Mouse (Mus musculus) limb, embryonic 11.5 days (tissue): ENCODE data around the gene Prss47. TPM values are rescaled to one million over a fixed set of nuclear protein-coding genes. Genes with fewer than 3 reads are reported as not detected.

Source experiments
- ATAC-seq: fragments of 200-750 bp; cut with Nextera tagmentation; 2 replicates; pipeline ENCODE4 v1.8.0; 2017; ENCODE audit warnings: low read depth; ENCODE audit not compliant: insufficient number of reproducible peaks, low FRiP score, low TSS enrichment
- DNase-seq: peaks from one replicate; pipeline ENCODE4 v3.0.0-alpha.2; 2015; ENCODE audit warnings: low spot score
- H3K27ac ChIP-seq: fragments of 300-500 bp; sonication (generic); replicated peaks from 2 replicates; pipeline ENCODE4 v1.5.1; 2014; ENCODE audit warnings: low read depth, mild to moderate bottlenecking, low read length
- H3K27me3 ChIP-seq: fragments of 300-500 bp; sonication (generic); 2 replicates; pipeline ENCODE4 v1.6.1; 2014; ENCODE audit warnings: mild to moderate bottlenecking, low read length, mixed read lengths; ENCODE audit not compliant: control insufficient read depth, insufficient read depth
- H3K36me3 ChIP-seq: fragments of 300-500 bp; sonication (generic); 2 replicates; pipeline ENCODE4 v1.6.1; 2014; ENCODE audit warnings: mild to moderate bottlenecking, low read length, moderate library complexity, mixed read lengths; ENCODE audit not compliant: control insufficient read depth, insufficient read depth
- H3K4me1 ChIP-seq: fragments of 300-500 bp; sonication (generic); 2 replicates; pipeline ENCODE4 v1.6.1; 2014; ENCODE audit warnings: low read length, mixed read lengths; ENCODE audit not compliant: control insufficient read depth, insufficient read depth
- H3K4me2 ChIP-seq: fragments of 300-500 bp; sonication (generic); 2 replicates; pipeline ENCODE4 v1.6.1; 2014; ENCODE audit warnings: low read depth, mild to moderate bottlenecking, moderate library complexity; ENCODE audit not compliant: severe bottlenecking
- H3K4me3 ChIP-seq: fragments of 300-500 bp; sonication (generic); 2 replicates; pipeline ENCODE4 v1.5.1; 2014; ENCODE audit warnings: low read depth, low read length
- H3K9ac ChIP-seq: fragments of 300-500 bp; sonication (generic); 2 replicates; pipeline ENCODE4 v1.6.1; 2014; ENCODE audit warnings: mild to moderate bottlenecking, low read length
- H3K9me3 ChIP-seq: fragments of 300-500 bp; sonication (generic); 2 replicates; pipeline ENCODE4 v1.6.1; 2016; ENCODE audit warnings: low read length; ENCODE audit not compliant: control insufficient read depth
- WGBS: fragments of 180-500 bp; shearing (Covaris S2); extraction: QIAGEN DNeasy Blood & Tissue Kit; methylation state at CpG from one replicate; pipeline ENCODE4 v1.1.7; 2014; 5-methylcytosine and 5-hydroxymethylcytosine counted together
- polyA plus RNA-seq: library from polyadenylated mRNA; unstranded; fragments of >200 nt; fragmentation: Nextera tagmentation; extraction: Ambion mirVana; gene quantifications from 2 replicates; pipeline ENCODE4 v1.2.1, GENCODE M21; 2014

Gene Prss47
- not detected in 2 replicates for polyA plus RNA-seq

DNA sequence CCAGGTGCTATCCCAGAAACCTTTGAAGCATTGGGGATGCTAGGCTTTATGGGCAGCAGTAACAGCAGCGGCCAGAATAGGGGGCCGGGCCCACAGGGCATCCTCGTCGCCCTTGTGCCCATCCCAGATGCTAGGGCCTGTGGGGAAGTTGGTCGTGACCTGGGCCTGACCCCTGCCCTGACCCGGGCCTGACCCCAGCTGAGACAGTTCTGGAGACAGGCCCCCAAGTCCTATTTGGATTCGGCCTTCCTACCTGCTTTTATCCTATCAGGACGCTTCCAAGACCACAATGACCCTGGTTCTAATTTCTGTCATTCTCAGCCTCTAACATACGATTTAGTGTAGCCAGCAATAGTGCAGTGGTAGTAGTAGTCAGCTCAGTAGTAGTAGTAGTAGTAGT is at the start of gene Prss47:
Gene Prss47, minus strand, starts transcription at position 101 of the 400 bp plus-strand sequence.
- Histone ChIP-seq H3K36me3 (no peaks in the 10 kb centered on the region), H3K9me3 (no peaks in the 10 kb centered on the region), H3K27me3 (no peaks in the 10 kb centered on the region), H3K4me3 (no peak within 1 kb of the TSS), H3K27ac (no peak within 1 kb of the TSS), H3K9ac (no peak within 1 kb of the TSS), H3K4me1 (no peaks in the 10 kb centered on the region), H3K4me2 (no peak within 1 kb of the TSS)
- 85% methylated on average over 9 of the region's 9 CpGs for WGBS
- no peak for DNase-seq
- no peak for ATAC-seq

DNA sequence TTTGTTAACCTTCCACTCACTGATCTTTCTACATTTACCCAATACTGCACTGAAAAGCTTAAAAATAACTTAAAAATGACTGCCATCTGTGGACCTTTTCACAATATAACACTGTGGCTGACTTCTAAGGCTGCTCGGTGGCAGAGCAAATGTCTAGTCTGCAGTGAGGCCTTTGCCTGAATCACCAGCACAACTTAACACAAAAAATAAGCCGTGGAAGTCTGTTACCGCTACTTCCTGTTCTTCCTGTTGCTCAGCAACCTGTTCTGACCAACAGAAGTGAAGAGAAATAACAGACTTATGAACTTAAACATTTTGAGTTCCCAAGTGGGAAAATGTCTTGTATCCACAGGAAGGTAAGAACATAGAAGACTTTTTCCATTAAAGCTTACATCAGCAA is 48.7 kb upstream of the Prss47 start:
- no peak overlapping the region for H3K4me2 ChIP-seq
- no peaks in the 10 kb centered on the region for H3K36me3 ChIP-seq
- H3K4me3 ChIP-seq, result no peak overlapping the region
- WGBS, result 94% methylated on average over 3 of the region's 3 CpGs
- DNase-seq (no peak), ATAC-seq (no peak)
- H3K27ac ChIP-seq, result no peak overlapping the region
- H3K9ac ChIP-seq, result no peak overlapping the region
- H3K27me3 ChIP-seq, result no peaks in the 10 kb centered on the region
- no peaks in the 10 kb centered on the region for H3K9me3 ChIP-seq
- H3K4me1 ChIP-seq, result no peaks in the 10 kb centered on the region

- WGBS, result 95% methylated on average over 9 of the region's 9 CpGs
- Histone ChIP-seq H3K9ac (no peak overlapping the region), H3K27ac (no peak overlapping the region), H3K9me3 (no peaks in the 10 kb centered on the region), H3K36me3 (no peaks in the 10 kb centered on the region), H3K27me3 (no peaks in the 10 kb centered on the region), H3K4me2 (no peak overlapping the region), H3K4me3 (no peak overlapping the region), H3K4me1 (no peaks in the 10 kb centered on the region)
- ATAC-seq (no peak), DNase-seq (no peak)
These were observed 48.1 kb upstream of the Prss47 start for GRCm38 (mm10) chr13:65100678-65101077.

- H3K9me3 ChIP-seq, result no peaks in the 10 kb centered on the region
- no peak for ATAC-seq
- no peaks in the 10 kb centered on the region for H3K4me1 ChIP-seq
- DNase-seq, result no peak
- no peaks in the 10 kb centered on the region for H3K27me3 ChIP-seq
- H3K36me3 ChIP-seq, result no peaks in the 10 kb centered on the region
- H3K4me2 ChIP-seq, result no peak overlapping the region
- no peak overlapping the region for H3K9ac ChIP-seq
- H3K27ac ChIP-seq, result no peak overlapping the region
- no peak overlapping the region for H3K4me3 ChIP-seq
These were observed 44.5 kb upstream of the Prss47 start for GRCm38 (mm10) chr13:65097018-65097417.

GRCm38 (mm10) chr13:65095923-65096322 is 43.4 kb upstream of the Prss47 start:
- ATAC-seq (no peak), DNase-seq (no peak)
- WGBS, result 93% methylated on average over 4 of the region's 4 CpGs
- Histone ChIP-seq H3K9ac (no peak overlapping the region), H3K36me3 (no peaks in the 10 kb centered on the region), H3K4me1 (no peaks in the 10 kb centered on the region), H3K27me3 (no peaks in the 10 kb centered on the region), H3K9me3 (no peaks in the 10 kb centered on the region), H3K4me2 (no peak overlapping the region), H3K4me3 (no peak overlapping the region), H3K27ac (no peak overlapping the region)

DNA sequence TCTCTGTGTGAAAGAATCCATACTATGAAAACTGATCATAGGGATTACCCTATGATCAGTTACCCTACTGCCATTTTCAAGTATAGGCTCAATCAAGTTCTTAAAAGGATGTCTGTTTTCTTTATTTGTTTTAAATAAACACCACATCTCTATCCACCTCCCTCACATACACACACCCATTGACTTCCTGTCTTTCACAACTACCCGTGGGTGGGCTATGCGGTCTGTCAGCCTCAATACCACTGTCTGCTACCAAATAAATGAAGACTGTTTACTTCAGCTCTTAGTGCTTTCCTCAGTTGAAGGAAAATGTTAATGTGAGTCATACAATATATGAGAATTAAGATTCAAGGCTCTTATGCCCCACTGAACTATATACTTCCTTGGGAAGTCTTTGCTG is 17.4 kb upstream of the Prss47 start:
- Histone ChIP-seq H3K4me2 (no peak overlapping the region), H3K27ac (no peak overlapping the region), H3K36me3 (peaks cover 4% of the 10 kb centered on the region), H3K27me3 (no peaks in the 10 kb centered on the region), H3K4me3 (no peak overlapping the region), H3K9me3 (no peaks in the 10 kb centered on the region), H3K4me1 (no peaks in the 10 kb centered on the region), H3K9ac (no peak overlapping the region)
- no peak for ATAC-seq
- WGBS, result 89% methylated on average over 2 of the region's 2 CpGs
- no peak for DNase-seq

- Histone ChIP-seq H3K4me3 (no peak overlapping the region), H3K27ac (no peak overlapping the region), H3K4me2 (no peak overlapping the region), H3K36me3 (no peaks in the 10 kb centered on the region), H3K27me3 (no peaks in the 10 kb centered on the region), H3K4me1 (no peaks in the 10 kb centered on the region), H3K9ac (no peak overlapping the region), H3K9me3 (no peaks in the 10 kb centered on the region)
- DNase-seq, result no peak
- no peak for ATAC-seq
- WGBS, result 70% methylated on average over 4 of the region's 4 CpGs
These were observed 17.5 kb downstream of the Prss47 start for GRCm38 (mm10) chr13:65035057-65035456.

GRCm38 (mm10) chr13:65032758-65033157 is 19.8 kb downstream of the Prss47 start, which contains the start of gene Spata31d1c:
TSS of gene Spata31d1c (plus strand) at chr13:65033058.
- no peak for ATAC-seq
- H3K4me1 ChIP-seq, result no peaks in the 10 kb centered on the region
- no peak for DNase-seq

GRCm38 (mm10) chr13:65011052-65011738 is 41.4 kb downstream of the Prss47 start:
- no peaks in the 10 kb centered on the region for H3K27me3 ChIP-seq
- ATAC-seq (no peak), DNase-seq (no peak)
- H3K4me1 ChIP-seq, result no peaks in the 10 kb centered on the region
- 69% methylated on average over 4 of the region's 4 CpGs for WGBS
- no peak overlapping the region for H3K4me2 ChIP-seq
- no peak overlapping the region for H3K27ac ChIP-seq
- no peaks in the 10 kb centered on the region for H3K36me3 ChIP-seq
- no peaks in the 10 kb centered on the region for H3K9me3 ChIP-seq
- no peak overlapping the region for H3K4me3 ChIP-seq
- no peak overlapping the region for H3K9ac ChIP-seq

More at GRCm38 (mm10) chr13:65032758-65033157, 19.8 kb downstream of the Prss47 start, which contains the start of gene Spata31d1c:
- H3K36me3 ChIP-seq, result no peaks in the 10 kb centered on the region
- H3K9me3 ChIP-seq, result no peaks in the 10 kb centered on the region
- H3K27me3 ChIP-seq, result no peaks in the 10 kb centered on the region
- H3K27ac ChIP-seq, result no peak within 1 kb of the TSS
- no peak within 1 kb of the TSS for H3K4me2 ChIP-seq
- H3K9ac ChIP-seq, result no peak within 1 kb of the TSS
- no peak within 1 kb of the TSS for H3K4me3 ChIP-seq
